ENCODE assay signal across 8 mouse cellular contexts in the genomic region with DNA sequence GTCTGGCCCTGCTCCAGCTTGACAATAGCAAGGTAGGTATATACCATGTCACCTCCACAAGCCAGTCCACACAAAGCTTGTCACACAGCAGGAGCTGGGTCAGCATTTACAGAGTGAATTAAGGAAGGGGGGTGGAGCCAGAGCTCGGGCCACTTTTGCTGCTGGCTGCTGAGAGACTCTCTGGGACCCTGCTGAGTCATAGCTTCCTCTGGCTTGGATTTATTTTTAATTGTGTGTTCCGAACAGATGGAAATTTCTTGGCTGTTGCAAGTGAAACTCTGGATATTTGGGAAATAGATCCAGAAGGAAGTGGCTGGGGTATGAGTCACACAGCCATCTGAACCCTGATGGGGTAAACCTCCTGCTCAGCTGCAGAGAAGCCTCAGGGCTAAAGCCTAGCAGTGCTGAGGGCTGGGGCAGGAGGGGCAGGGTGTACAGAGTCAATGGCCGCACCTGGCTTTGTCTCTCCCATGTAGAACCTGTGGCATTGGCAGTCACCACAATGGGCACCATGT. TPM values are rescaled to one million over a fixed set of nuclear protein-coding genes. Genes with fewer than 3 reads are reported as not detected.
DNase-seq lines count a peak whose midpoint lies in the region; ATAC-seq and TF ChIP-seq lines count a peak whose summit lies in the region.

No protein-coding gene starts in this region.

- 32% methylated on average over 3 of the region's 3 CpGs for WGBS in liver, embryonic 12.5 days (ENCODE audit: insufficient replicate concordance)
- 39% methylated on average over 3 of the region's 3 CpGs for WGBS in kidney, embryonic 15.5 days
- WGBS in limb, embryonic 14.5 days: 15% methylated on average over 3 of the region's 3 CpGs

- no peaks in the 10 kb centered on the region for H3K36me3 ChIP-seq in liver, embryonic 12.5 days
- no peaks in the 10 kb centered on the region for H3K36me3 ChIP-seq in kidney, embryonic 15.5 days
- H3K36me3 ChIP-seq in limb, embryonic 14.5 days (ENCODE audit: control insufficient read depth, insufficient read depth, low read length): no peaks in the 10 kb centered on the region

- peak overlapping the region; percentile 27; the same call in 1 of the 2 replicates for H3K27ac ChIP-seq in liver, embryonic 12.5 days
- H3K27ac ChIP-seq in kidney, embryonic 15.5 days: peak overlapping the region; percentile 85
- H3K27ac ChIP-seq in limb, embryonic 14.5 days (replicated peaks; ENCODE audit: low read depth, low read length): peak overlapping the region; percentile 48

- no peak for DNase-seq in liver
- peak; percentile 34 for DNase-seq in adrenal gland, postnatal 25 days
- peak; percentile 78 to 91 for DNase-seq in heart, adult 18-20 months
- DNase-seq in limb, embryonic 14.5 days (ENCODE audit: low spot score): peak; percentile 85
- no peak for DNase-seq in spleen, postnatal 4 days (ENCODE audit: low spot score in 2 of 2)
- no peak for DNase-seq in urinary bladder, adult 2 months (ENCODE audit: low spot score)

- TF ChIP-seq POLR2A in limb, embryonic 14.5 days (IDR thresholded peaks at IDR 0.05; ENCODE audit: borderline replicate concordance, extremely low read depth, insufficient read depth, insufficient read length): no peak

- H3K9ac ChIP-seq in liver, embryonic 12.5 days: no peak overlapping the region
- no peak overlapping the region for H3K9ac ChIP-seq in kidney, embryonic 15.5 days
- H3K9ac ChIP-seq in limb, embryonic 14.5 days (ENCODE audit: low read depth, low read length, severe bottlenecking): no peak overlapping the region

- H3K4me2 ChIP-seq in liver, embryonic 12.5 days: no peak overlapping the region
- no peak overlapping the region for H3K4me2 ChIP-seq in kidney, embryonic 15.5 days
- H3K4me2 ChIP-seq in limb, embryonic 14.5 days (replicated peaks; ENCODE audit: low read depth, low read length, severe bottlenecking): no peak overlapping the region

- H3K4me3 ChIP-seq in liver, embryonic 12.5 days: no peak overlapping the region
- no peak overlapping the region for H3K4me3 ChIP-seq in kidney, embryonic 15.5 days (replicated peaks)
- no peak overlapping the region for H3K4me3 ChIP-seq in limb, embryonic 14.5 days (replicated peaks; ENCODE audit: low read length)

- ATAC-seq in liver, embryonic 12.5 days: no peak
- ATAC-seq in kidney, embryonic 15.5 days (replicated peaks; ENCODE audit: low FRiP score): peak; percentile 72; the same call in 1 of the 2 replicates
- peak; percentile 79 for ATAC-seq in limb, embryonic 14.5 days (ENCODE audit: low FRiP score, low read depth)

- no peaks in the 10 kb centered on the region for H3K27me3 ChIP-seq in liver, embryonic 12.5 days (replicated peaks)
- no peaks in the 10 kb centered on the region for H3K27me3 ChIP-seq in kidney, embryonic 15.5 days
- H3K27me3 ChIP-seq in limb, embryonic 14.5 days (ENCODE audit: control insufficient read depth, insufficient read depth, low read length): no peaks in the 10 kb centered on the region

- H3K4me1 ChIP-seq in liver, embryonic 12.5 days: peaks cover 42% of the 10 kb centered on the region
- peaks cover 41% of the 10 kb centered on the region for H3K4me1 ChIP-seq in kidney, embryonic 15.5 days
- peaks cover 14% of the 10 kb centered on the region for H3K4me1 ChIP-seq in limb, embryonic 14.5 days (ENCODE audit: control insufficient read depth, insufficient read depth, low read length)

- H3K9me3 ChIP-seq in liver, embryonic 12.5 days (replicated peaks): no peaks in the 10 kb centered on the region
- H3K9me3 ChIP-seq in kidney, embryonic 15.5 days (replicated peaks): no peaks in the 10 kb centered on the region
- H3K9me3 ChIP-seq in limb, embryonic 14.5 days (ENCODE audit: control insufficient read depth, low read length): no peaks in the 10 kb centered on the region

RNA-seq across cellular contexts. Expression of a gene that starts 40.3 kb away (rescaled TPM):
- 38.3 and 42.4 TPM in 2 replicates for polyA plus RNA-seq in liver, embryonic 12.5 days (2016; fragmentation: Nextera tagmentation; extraction: Ambion mirVana)
- total RNA-seq in adrenal gland, postnatal 25 days (2021): 26.1 and 29.6 TPM in 2 replicates
- 1 to 10 TPM; 7.9 to 8.5 TPM for total RNA-seq in heart, adult 18-20 months (2021)
- polyA plus RNA-seq in kidney, embryonic 15.5 days (2015; fragmentation: Nextera tagmentation; extraction: Ambion mirVana): 195 and 206 TPM in 2 replicates
- 66.4 and 75.0 TPM in 2 replicates for polyA plus RNA-seq in limb, embryonic 14.5 days (2012; rRNA removed)
- polyA plus RNA-seq in limb, embryonic 14.5 days (2014; fragmentation: Nextera tagmentation; extraction: Ambion mirVana): 77.8 and 80.2 TPM in 2 replicates
- polyA plus RNA-seq in urinary bladder, adult 2 months (2012; rRNA removed): 51.8 and 65.6 TPM in 2 replicates

RNA-seq across cellular contexts. Expression of a gene that starts 52.4 kb away (rescaled TPM):
- 40.7 and 43.2 TPM in 2 replicates for polyA plus RNA-seq in liver, embryonic 12.5 days (2016; fragmentation: Nextera tagmentation; extraction: Ambion mirVana)
- total RNA-seq in adrenal gland, postnatal 25 days (2021): 69.1 and 75.7 TPM in 2 replicates
- total RNA-seq in heart, adult 18-20 months (2021): 10 to 100 TPM; 42.2 to 42.9 TPM
- 118 and 134 TPM in 2 replicates for polyA plus RNA-seq in kidney, embryonic 15.5 days (2015; fragmentation: Nextera tagmentation; extraction: Ambion mirVana)
- 147 and 162 TPM in 2 replicates for polyA plus RNA-seq in limb, embryonic 14.5 days (2012; rRNA removed)
- 167 and 168 TPM in 2 replicates for polyA plus RNA-seq in limb, embryonic 14.5 days (2014; fragmentation: Nextera tagmentation; extraction: Ambion mirVana)
- 70.0 and 73.7 TPM in 2 replicates for polyA plus RNA-seq in urinary bladder, adult 2 months (2012; rRNA removed)

Comparison
In these comparisons a context has a peak if more than half of its experiments do, and no peak if none do; other contexts are left out.
1. H3K27ac ChIP-seq: peak in every context shown above with its lines; median percentile 85 in kidney, embryonic 15.5 days; 48 in limb, embryonic 14.5 days; 27 in liver, embryonic 12.5 days.
2. DNase-seq: peak in adrenal gland, postnatal 25 days (single experiment), heart, adult 18-20 months (2 of 2) and limb, embryonic 14.5 days (single experiment); none in liver (single experiment), spleen, postnatal 4 days (0 of 2) and urinary bladder, adult 2 months (single experiment).